Mouse (Mus musculus) heart, embryonic 12.5 days (tissue): ENCODE results near the gene Hadha. TPM values are rescaled to one million over a fixed set of nuclear protein-coding genes. Genes with fewer than 3 reads are reported as not detected.

ENCODE experiments used
- ATAC-seq: fragments of 200-750 bp; cut with Nextera tagmentation; 2 replicates; pipeline ENCODE4 v1.8.0; 2017; ENCODE audit warnings: moderate TSS enrichment, moderate library complexity; ENCODE audit not compliant: insufficient number of reproducible peaks, low FRiP score
- H3K27ac ChIP-seq: fragments of 300-500 bp; sonication (generic); 2 replicates; pipeline ENCODE4 v1.5.1; 2016; ENCODE audit warnings: mild to moderate bottlenecking, moderate library complexity; ENCODE audit not compliant: poor library complexity, severe bottlenecking
- H3K27me3 ChIP-seq: fragments of 300-500 bp; sonication (generic); replicated peaks from 2 replicates; pipeline ENCODE4 v1.6.1; 2016; ENCODE audit warnings: mild to moderate bottlenecking, moderate library complexity
- H3K36me3 ChIP-seq: fragments of 300-500 bp; sonication (generic); 2 replicates; pipeline ENCODE4 v1.6.1; 2016; ENCODE audit warnings: mild to moderate bottlenecking, moderate library complexity
- H3K4me1 ChIP-seq: fragments of 300-500 bp; sonication (generic); replicated peaks from 2 replicates; pipeline ENCODE4 v1.6.1; 2016; ENCODE audit warnings: mild to moderate bottlenecking
- H3K4me2 ChIP-seq: fragments of 300-500 bp; sonication (generic); 2 replicates; pipeline ENCODE4 v1.6.1; 2016; ENCODE audit warnings: mild to moderate bottlenecking, moderate library complexity
- H3K4me3 ChIP-seq: fragments of 300-500 bp; sonication (generic); 2 replicates; pipeline ENCODE4 v1.5.1; 2016; ENCODE audit warnings: mild to moderate bottlenecking
- H3K9ac ChIP-seq: fragments of 300-500 bp; sonication (generic); 2 replicates; pipeline ENCODE4 v1.6.1; 2016; ENCODE audit warnings: mild to moderate bottlenecking, moderate library complexity
- H3K9me3 ChIP-seq: fragments of 300-500 bp; sonication (generic); replicated peaks from 2 replicates; pipeline ENCODE4 v1.6.1; 2016; ENCODE audit warnings: mild to moderate bottlenecking, moderate library complexity
- WGBS: fragments of 180-500 bp; shearing (Covaris S2); methylation state at CpG from one replicate; pipeline ENCODE4 v1.1.7; 2016; 5-methylcytosine and 5-hydroxymethylcytosine counted together
- polyA plus RNA-seq: library from polyadenylated mRNA; unstranded; fragments of >200 nt; fragmentation: Nextera tagmentation; extraction: Ambion mirVana; gene quantifications from 2 replicates; pipeline ENCODE4 v1.2.1, GENCODE M21; 2016

Hadha gene
- polyA plus RNA-seq = 237 and 239 TPM in 2 replicates

DNA sequence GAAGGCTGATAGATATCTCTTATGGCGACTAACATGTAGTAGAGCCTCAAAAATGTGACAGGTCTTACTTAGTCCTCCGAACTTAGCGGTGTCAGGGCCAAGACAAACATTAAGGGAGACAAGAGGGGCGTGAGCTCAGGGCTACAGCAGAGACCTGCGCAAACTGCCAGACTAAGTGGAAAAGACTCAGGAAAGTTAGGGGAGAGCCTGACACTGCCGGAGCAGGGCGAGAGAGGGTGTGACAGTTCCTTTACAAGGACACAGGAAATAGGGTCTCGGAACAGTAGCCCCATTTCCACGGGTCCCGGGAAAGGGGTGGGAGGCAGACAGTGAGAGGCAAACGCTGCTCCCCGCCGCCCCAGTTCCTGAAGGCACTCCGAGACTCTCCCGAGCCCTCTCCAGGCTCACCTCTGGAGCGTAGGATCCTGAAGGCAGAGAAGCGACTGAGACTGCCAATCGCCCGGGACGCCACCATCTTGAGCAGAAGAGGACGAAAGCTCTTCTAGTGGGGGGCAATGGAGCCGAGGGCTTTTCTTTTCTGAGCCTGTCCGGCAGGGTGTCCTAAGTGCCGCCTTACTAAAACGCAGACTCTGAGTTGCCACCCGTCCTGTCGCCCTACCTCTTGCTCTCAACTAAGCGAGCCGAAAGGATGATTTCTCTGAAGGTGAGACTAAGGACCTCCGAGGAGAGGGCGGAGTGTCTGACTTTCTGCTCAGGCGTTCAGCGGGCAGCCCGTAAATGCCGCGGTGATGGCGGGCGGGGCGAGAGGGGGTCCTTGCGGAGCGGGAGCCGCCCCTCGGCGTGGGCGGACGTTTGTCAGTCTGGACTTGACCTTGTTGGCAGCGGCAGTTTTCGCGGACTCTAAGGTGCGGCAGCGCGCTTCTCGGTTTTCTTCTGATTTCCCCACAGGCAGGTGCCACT is at the start of gene Hadha, which contains the start of gene Hadhb:
Gene Hadha (minus strand): TSS at position 689 of the 921 bp plus-strand sequence.
Gene Hadhb (plus strand): TSS at position 775 of the 921 bp plus-strand sequence.
- Histone ChIP-seq H3K4me3 (peak within 1 kb of the TSS; percentile 91), H3K36me3 (0 out of 2 replicates have a peak, but pooled peaks cover 3% of the 10 kb centered on the region), H3K27ac (peak within 1 kb of the TSS; percentile 85), H3K4me2 (peak within 1 kb of the TSS; percentile 66), H3K9me3 (no peaks in the 10 kb centered on the region), H3K4me1 (peaks cover 33% of the 10 kb centered on the region), H3K27me3 (no peaks in the 10 kb centered on the region), H3K9ac (peak within 1 kb of the TSS; percentile 91)
- peak; percentile 94 for ATAC-seq
- under 1% methylated on average over 53 of the region's 53 CpGs for WGBS

DNA sequence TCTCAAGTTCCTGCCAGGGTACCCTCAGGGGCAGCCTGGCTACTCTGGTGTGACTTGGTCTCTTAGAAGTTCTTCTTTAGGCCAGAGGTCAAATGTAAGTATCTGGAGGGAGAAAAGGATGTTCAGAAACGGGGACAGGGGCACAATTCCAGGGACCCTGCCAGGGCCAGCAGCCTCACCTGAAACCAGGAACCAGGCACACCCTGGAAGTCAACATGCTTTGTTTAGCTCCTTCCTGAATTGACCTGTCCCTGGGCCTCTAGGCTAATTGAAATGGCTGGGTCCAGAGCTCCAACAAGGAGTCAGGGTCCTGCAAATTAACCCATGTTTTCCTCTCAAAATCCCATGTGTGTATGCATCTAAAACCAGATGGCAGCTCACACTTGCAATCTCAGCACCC is 49.5 kb upstream of the Hadha start:
- Histone ChIP-seq H3K9ac (no peak overlapping the region), H3K4me2 (no peak overlapping the region), H3K4me3 (no peak overlapping the region), H3K27me3 (no peaks in the 10 kb centered on the region), H3K27ac (no peak overlapping the region), H3K9me3 (no peaks in the 10 kb centered on the region), H3K36me3 (no peaks in the 10 kb centered on the region), H3K4me1 (peaks cover 7% of the 10 kb centered on the region)
- ATAC-seq = no peak
- 52% methylated on average over 1 of the region's 1 CpGs for WGBS

DNA sequence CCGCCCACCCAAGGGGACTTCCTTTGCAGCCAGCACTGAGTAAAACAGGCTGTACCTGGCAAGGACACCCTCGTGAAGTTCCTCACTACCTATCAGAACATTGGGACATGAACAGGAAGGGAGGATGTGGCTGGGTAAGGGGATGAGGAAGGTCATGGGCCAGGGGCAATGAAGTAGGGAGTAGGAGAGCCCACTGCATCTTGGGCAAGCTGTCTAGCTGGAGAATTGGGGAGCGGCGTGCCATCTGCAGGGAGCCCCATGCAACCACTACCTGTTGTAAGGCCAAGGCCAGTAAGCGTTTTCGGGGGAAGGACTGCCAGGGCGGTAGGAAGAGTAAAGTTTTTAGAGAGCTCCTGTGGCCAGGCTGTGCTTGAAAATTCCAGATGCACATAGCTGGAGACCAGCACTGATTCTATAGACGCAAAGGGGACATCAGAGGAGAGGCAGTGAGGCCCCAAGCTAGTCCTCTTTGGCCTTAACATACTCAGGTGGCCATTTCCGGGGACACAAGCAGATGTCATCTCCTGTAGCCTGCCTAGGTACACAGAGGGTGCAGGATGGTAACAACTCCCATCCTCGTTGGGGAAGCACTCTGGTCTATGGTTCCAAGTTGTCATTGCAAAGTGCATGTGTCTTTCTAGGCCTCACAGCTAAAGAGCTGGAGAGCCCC is 48.4 kb upstream of the Hadha start:
- Histone ChIP-seq H3K4me2 (no peak overlapping the region), H3K9ac (no peak overlapping the region), H3K4me1 (0 out of 2 replicates have a peak, but pooled peaks cover 6% of the 10 kb centered on the region), H3K36me3 (no peaks in the 10 kb centered on the region), H3K4me3 (no peak overlapping the region), H3K27me3 (no peaks in the 10 kb centered on the region), H3K27ac (no peak overlapping the region), H3K9me3 (no peaks in the 10 kb centered on the region)
- ATAC-seq = no peak
- 78% methylated on average over 10 of the region's 10 CpGs for WGBS

DNA sequence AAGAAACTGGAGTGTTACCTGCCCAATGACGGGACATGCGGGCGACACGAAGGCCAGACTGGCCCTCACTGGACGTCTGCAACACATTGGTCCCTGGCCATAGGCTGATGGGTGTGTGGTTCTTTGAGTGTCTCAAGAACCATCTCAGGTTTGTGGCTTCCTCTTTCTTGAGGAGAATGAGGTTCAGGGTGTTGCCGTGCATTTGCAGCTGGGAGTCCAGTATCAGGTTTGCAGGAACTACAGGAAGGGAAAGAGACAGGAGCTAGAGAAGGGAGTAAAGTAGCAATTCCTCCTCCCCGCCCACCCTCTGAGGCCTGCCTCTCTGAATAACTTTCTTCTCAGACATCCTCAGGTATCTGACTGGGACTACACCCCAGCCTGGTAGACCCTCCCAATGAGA is 47.3 kb upstream of the Hadha start:
- WGBS = 81% methylated on average over 7 of the region's 7 CpGs
- H3K27ac ChIP-seq = no peak overlapping the region
- no peak for ATAC-seq

DNA sequence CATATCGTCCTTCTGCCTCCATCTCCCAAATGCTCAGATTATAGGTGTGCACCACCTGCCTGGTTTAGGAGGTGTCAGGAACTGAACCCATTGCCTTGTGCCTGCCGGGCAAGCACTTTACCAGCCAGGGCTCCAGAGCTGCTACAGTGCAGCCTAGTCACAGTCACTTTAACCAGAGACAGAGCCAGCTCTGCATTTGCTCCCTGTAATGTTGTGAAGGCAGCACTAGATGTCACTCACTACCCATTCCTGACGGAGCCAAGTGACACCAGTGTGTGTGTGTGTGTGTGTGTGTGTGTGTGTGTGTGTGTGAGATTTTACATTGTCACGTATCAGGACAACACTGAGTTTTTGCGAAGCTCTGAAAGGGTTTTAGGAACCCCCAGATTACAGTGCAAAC is 46.6 kb upstream of the Hadha start:
- ATAC-seq = 0 out of 2 replicates have a peak, but pooled peaks have one; percentile 17
- H3K27ac ChIP-seq = no peak overlapping the region

More for the DNA sequence above, 47.3 kb upstream of the Hadha start:
- Histone ChIP-seq H3K9ac (no peak overlapping the region), H3K9me3 (no peaks in the 10 kb centered on the region), H3K4me2 (no peak overlapping the region), H3K36me3 (no peaks in the 10 kb centered on the region), H3K27me3 (no peaks in the 10 kb centered on the region), H3K4me3 (no peak overlapping the region), H3K4me1 (0 out of 2 replicates have a peak, but pooled peaks cover 11% of the 10 kb centered on the region)

DNA sequence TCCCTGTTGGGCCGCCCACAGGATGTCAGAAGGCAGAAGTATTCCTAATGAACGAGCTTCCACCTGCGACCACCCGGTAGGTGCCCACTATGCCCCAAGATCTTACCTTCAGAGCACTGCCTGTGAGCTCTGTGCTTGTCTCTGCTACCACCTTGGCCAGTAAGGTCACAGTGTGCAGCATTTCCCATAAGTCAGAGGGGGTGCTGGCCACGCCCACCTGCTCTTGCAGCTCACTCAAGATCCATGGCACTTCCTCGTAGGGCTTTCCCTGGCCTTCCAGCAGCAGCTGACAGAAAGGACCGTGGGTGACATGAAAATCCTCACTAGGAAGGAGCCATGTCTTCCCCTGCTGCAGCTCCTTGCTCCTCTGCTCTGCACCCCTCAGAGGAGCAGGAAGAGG is 43.3 kb upstream of the Hadha start:
- Histone ChIP-seq H3K4me1 (peaks cover 12% of the 10 kb centered on the region), H3K4me3 (no peak overlapping the region), H3K27me3 (no peaks in the 10 kb centered on the region), H3K9me3 (no peaks in the 10 kb centered on the region), H3K9ac (no peak overlapping the region), H3K4me2 (no peak overlapping the region), H3K36me3 (no peaks in the 10 kb centered on the region), H3K27ac (no peak overlapping the region)
- 63% methylated on average over 7 of the region's 7 CpGs for WGBS
- ATAC-seq = no peak

More for the DNA sequence above, 46.6 kb upstream of the Hadha start:
- H3K4me2 ChIP-seq = no peak overlapping the region
- H3K36me3 ChIP-seq = no peaks in the 10 kb centered on the region
- WGBS = 44% methylated on average over 5 of the region's 5 CpGs
- no peaks in the 10 kb centered on the region for H3K27me3 ChIP-seq
- H3K9me3 ChIP-seq = no peaks in the 10 kb centered on the region
- no peak overlapping the region for H3K4me3 ChIP-seq
- H3K9ac ChIP-seq = no peak overlapping the region
- H3K4me1 ChIP-seq = 0 out of 2 replicates have a peak, but pooled peaks cover 11% of the 10 kb centered on the region

DNA sequence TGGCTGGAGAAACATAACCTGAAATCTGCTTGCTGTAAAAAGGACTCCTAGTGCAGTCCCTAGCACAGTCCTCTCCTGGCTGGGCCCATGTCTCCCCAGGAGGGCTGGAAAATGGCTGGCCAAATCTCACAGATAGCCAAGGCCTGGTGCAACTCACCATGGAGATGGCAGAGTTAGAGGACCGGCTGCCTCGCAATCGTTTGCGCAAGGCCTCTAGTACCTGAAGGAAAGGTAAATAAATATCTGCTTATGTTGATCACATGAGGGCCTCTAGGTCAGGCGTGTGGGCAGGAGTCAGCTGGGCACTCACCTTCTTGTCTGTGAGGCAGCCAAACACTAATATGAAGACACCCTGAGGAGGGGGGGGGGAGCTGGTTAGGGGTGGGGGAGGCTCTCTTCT is 40.4 kb upstream of the Hadha start:
- Histone ChIP-seq H3K4me2 (no peak overlapping the region), H3K27me3 (no peaks in the 10 kb centered on the region), H3K36me3 (peaks cover 7% of the 10 kb centered on the region; the same call in 1 of the 2 replicates), H3K4me3 (no peak overlapping the region), H3K4me1 (peaks cover 12% of the 10 kb centered on the region), H3K27ac (no peak overlapping the region), H3K9ac (no peak overlapping the region), H3K9me3 (no peaks in the 10 kb centered on the region)
- ATAC-seq = no peak
- 86% methylated on average over 5 of the region's 5 CpGs for WGBS

DNA sequence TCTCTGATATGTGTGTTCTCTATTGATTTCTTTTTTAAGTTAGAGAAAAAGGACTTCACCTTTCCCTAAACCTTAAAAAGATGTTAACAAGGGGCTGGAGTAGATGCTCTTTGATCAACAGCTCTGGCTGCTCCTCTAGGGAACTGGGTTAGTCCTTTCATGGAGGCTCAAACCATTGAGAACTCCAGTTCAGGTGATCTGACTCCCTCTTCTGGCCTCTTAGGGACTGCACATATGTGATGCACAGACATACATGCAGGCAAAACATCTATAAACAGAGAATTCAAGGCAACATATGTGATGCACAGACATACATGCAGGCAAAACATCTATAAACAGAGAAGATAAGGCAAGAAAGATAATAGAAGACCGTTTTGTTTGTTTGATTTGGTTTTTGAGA is 37.5 kb upstream of the Hadha start:
- no peaks in the 10 kb centered on the region for H3K9me3 ChIP-seq
- H3K4me3 ChIP-seq = no peak overlapping the region
- H3K36me3 ChIP-seq = peaks cover 26% of the 10 kb centered on the region
- no peak overlapping the region for H3K27ac ChIP-seq
- 71% methylated on average over 1 of the region's 1 CpGs for WGBS
- H3K4me1 ChIP-seq = peaks cover 6% of the 10 kb centered on the region
- ATAC-seq = no peak
- H3K4me2 ChIP-seq = no peak overlapping the region
- no peak overlapping the region for H3K9ac ChIP-seq
- H3K27me3 ChIP-seq = no peaks in the 10 kb centered on the region

DNA sequence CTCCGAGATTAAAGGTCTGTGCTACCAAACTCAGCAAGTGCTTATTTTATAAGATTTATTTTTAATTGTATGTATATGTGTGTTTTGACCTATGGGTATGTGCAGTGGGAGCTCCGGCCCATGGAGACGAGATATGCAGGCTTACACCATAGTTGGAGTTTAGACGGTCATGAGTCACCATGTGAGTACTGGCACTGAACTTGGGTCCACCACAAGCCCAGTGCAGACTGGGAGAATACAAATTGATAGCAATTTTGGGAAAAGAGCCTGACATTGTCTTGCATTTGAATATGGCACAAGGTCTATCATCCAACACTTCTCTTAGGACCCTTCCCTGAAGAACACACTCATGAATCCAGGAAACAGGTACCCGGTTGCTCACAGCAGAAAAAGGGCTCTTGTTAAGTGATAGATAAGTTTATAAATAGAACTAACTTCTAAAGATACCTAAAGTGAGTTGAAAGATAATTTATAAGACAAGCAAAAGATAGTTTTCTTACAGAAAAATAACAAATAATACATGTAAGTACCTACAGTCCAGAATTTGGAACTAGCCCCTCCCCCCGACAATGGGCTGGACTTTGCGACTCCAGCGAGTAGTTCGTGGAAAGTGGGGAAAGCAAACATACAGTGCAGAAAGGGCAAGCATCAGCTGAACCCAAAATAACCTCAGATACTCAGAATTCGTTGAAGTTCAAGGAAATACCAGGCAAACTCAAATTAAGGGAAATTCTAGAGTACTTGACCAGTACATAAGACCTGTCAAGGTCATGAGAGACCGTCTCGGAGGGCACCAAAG is 32.9 kb upstream of the Hadha start:
- no peaks in the 10 kb centered on the region for H3K27me3 ChIP-seq
- no peak for ATAC-seq
- H3K4me2 ChIP-seq = no peak overlapping the region
- H3K4me3 ChIP-seq = no peak overlapping the region
- 87% methylated on average over 12 of the region's 12 CpGs for WGBS
- no peaks in the 10 kb centered on the region for H3K9me3 ChIP-seq
- H3K27ac ChIP-seq = no peak overlapping the region
- no peak overlapping the region for H3K9ac ChIP-seq
- no peaks in the 10 kb centered on the region for H3K4me1 ChIP-seq
- peaks cover 58% of the 10 kb centered on the region for H3K36me3 ChIP-seq

DNA sequence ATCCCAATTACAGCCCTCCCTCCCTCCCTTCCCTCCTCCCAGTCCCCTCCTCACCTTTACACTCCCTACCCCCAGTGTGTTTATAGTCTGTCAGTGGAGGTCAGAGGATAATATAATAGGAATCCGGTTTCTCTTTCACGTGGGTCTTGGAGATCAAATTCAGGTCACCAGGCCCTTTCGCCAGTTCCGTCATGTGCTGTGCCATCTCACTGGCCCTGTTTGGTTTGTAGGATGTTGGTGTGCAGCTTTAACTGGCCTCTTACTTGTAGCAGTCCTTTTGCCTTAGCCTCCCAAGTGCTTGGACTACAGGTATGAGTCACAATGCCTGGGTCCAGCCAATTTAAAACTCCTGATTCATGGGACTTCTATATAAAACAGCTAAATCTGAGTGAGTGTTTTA is 20.8 kb upstream of the Hadha start:
- H3K27ac ChIP-seq = no peak overlapping the region
- 86% methylated on average over 4 of the region's 4 CpGs for WGBS
- H3K9ac ChIP-seq = no peak overlapping the region
- peaks cover 73% of the 10 kb centered on the region for H3K36me3 ChIP-seq
- peaks cover 19% of the 10 kb centered on the region for H3K4me1 ChIP-seq
- no peak overlapping the region for H3K4me3 ChIP-seq
- no peak overlapping the region for H3K4me2 ChIP-seq
- no peaks in the 10 kb centered on the region for H3K9me3 ChIP-seq
- ATAC-seq = no peak
- H3K27me3 ChIP-seq = no peaks in the 10 kb centered on the region
